ENCODE assay signal across 24 mouse cellular contexts in genomic region chr5:28046966-28047365, GRCm38 (mm10). TPM values are rescaled to one million over a fixed set of nuclear protein-coding genes. Genes with fewer than 3 reads are reported as not detected.
DNase-seq lines count a peak whose midpoint lies in the region; ATAC-seq and TF ChIP-seq lines count a peak whose summit lies in the region.
"Had no signal": no experiment of that assay in that cellular context is flagged by ENCODE, and none has a peak within 500 bp of the region (broad histone marks: within the 10 kb centered on the region; RNA-seq: fewer than 3 reads in every experiment).

No protein-coding gene starts in this region.

- no peaks in the 10 kb centered on the region for H3K36me3 ChIP-seq in heart, embryonic 10.5 days
- H3K36me3 ChIP-seq in heart, embryonic 11.5 days (ENCODE audit: control insufficient read depth, insufficient read depth, low read length) = no peaks in the 10 kb centered on the region
- H3K36me3 ChIP-seq in liver, postnatal 0 days (replicated peaks; ENCODE audit: insufficient read depth, low read length) = no peaks in the 10 kb centered on the region
- H3K36me3 ChIP-seq: forebrain, embryonic 10.5 days; heart, embryonic 13.5 days; hindbrain, embryonic 12.5 days; hindbrain, embryonic 15.5 days had no signal

- no peaks in the 10 kb centered on the region for H3K27me3 ChIP-seq in heart, embryonic 10.5 days (ENCODE audit: insufficient read depth, poor library complexity, severe bottlenecking)
- H3K27me3 ChIP-seq in heart, embryonic 11.5 days (ENCODE audit: control insufficient read depth, insufficient read depth, low read length) = no peaks in the 10 kb centered on the region
- no peaks in the 10 kb centered on the region for H3K27me3 ChIP-seq in liver, postnatal 0 days (ENCODE audit: insufficient read depth, low read length)
- H3K27me3 ChIP-seq: forebrain, embryonic 13.5 days; heart, embryonic 13.5 days; hindbrain, embryonic 12.5 days; hindbrain, embryonic 15.5 days had no signal

- no peak overlapping the region for H3K4me2 ChIP-seq in heart, embryonic 11.5 days
- no peak overlapping the region for H3K4me2 ChIP-seq in liver, postnatal 0 days (ENCODE audit: low read depth, low read length)
- H3K4me2 ChIP-seq: forebrain, embryonic 13.5 days; heart, embryonic 13.5 days; hindbrain, embryonic 12.5 days; hindbrain, embryonic 15.5 days had no signal

- H3K27ac ChIP-seq in heart, embryonic 10.5 days = no peak overlapping the region
- H3K27ac ChIP-seq in heart, embryonic 11.5 days (ENCODE audit: low read depth, low read length) = no peak overlapping the region
- no peak overlapping the region for H3K27ac ChIP-seq in liver, postnatal 0 days (ENCODE audit: low read depth)
- H3K27ac ChIP-seq: forebrain, embryonic 10.5 days; forebrain, embryonic 13.5 days; heart, embryonic 13.5 days; hindbrain, embryonic 12.5 days; hindbrain, embryonic 15.5 days had no signal

- no peak overlapping the region for H3K4me3 ChIP-seq in heart, embryonic 10.5 days
- no peak overlapping the region for H3K4me3 ChIP-seq in heart, embryonic 11.5 days (ENCODE audit: low read depth, low read length)
- no peak overlapping the region for H3K4me3 ChIP-seq in liver, postnatal 0 days (ENCODE audit: low read depth, low read length)
- H3K4me3 ChIP-seq: forebrain, embryonic 10.5 days; forebrain, embryonic 13.5 days; heart, embryonic 13.5 days; hindbrain, embryonic 12.5 days; hindbrain, embryonic 15.5 days had no signal

- H3K9ac ChIP-seq in heart, embryonic 11.5 days (ENCODE audit: low read depth, low read length) = no peak overlapping the region
- H3K9ac ChIP-seq in liver, postnatal 0 days (replicated peaks) = no peak overlapping the region
- H3K9ac ChIP-seq: forebrain, embryonic 13.5 days; heart, embryonic 13.5 days; hindbrain, embryonic 12.5 days; hindbrain, embryonic 15.5 days had no signal

- WGBS in heart, embryonic 10.5 days = 72% methylated on average over 3 of the region's 3 CpGs
- WGBS in heart, embryonic 11.5 days (ENCODE audit: insufficient replicate concordance) = 78% methylated on average over 3 of the region's 3 CpGs
- whole genome bisulfite sequencing in liver, postnatal 0 days (ENCODE audit: insufficient replicate concordance) = 79% methylated on average over 3 of the region's 3 CpGs

- ATAC-seq in heart, embryonic 11.5 days (replicated peaks; ENCODE audit: insufficient number of reproducible peaks, low FRiP score, low TSS enrichment) = no peak
- ATAC-seq in liver, postnatal 0 days = no peak
- ATAC-seq: activated CD4-positive, CD25-positive, alpha-beta regulatory T cell, adult 4 months; CD4-positive, CD25-positive, alpha-beta regulatory T cell, adult 4 months; forebrain, embryonic 13.5 days; forebrain, embryonic 16.5 days had no signal

- peaks cover 9% of the 10 kb centered on the region; the same call in 1 of the 2 replicates for H3K4me1 ChIP-seq in heart, embryonic 10.5 days
- no peaks in the 10 kb centered on the region for H3K4me1 ChIP-seq in heart, embryonic 11.5 days (ENCODE audit: control insufficient read depth, insufficient read depth, low read length)
- H3K4me1 ChIP-seq in liver, postnatal 0 days (ENCODE audit: insufficient read depth) = no peaks in the 10 kb centered on the region
- H3K4me1 ChIP-seq: forebrain, embryonic 10.5 days; forebrain, embryonic 13.5 days; hindbrain, embryonic 12.5 days; hindbrain, embryonic 15.5 days had no signal

- TF ChIP-seq EP300 in liver, postnatal 0 days (IDR thresholded peaks at IDR 0.05; ENCODE audit: low read depth) = no peak

- no peak for TF ChIP-seq CTCF in liver, postnatal 0 days (IDR thresholded peaks at IDR 0.05; ENCODE audit: low read depth)

- peak; percentile 31 for DNase-seq in heart, embryonic 10.5 days (ENCODE audit: low spot score)
- peak; percentile 10 for DNase-seq in liver, postnatal 0 days
- DNase-seq in liver (no peak), NIH3T3 (ENCODE audit: low read depth) (peak; percentile 52)
- no peak for DNase-seq in spleen, adult 18-20 months
- DNase-seq in kidney, adult 8-10 months = no peak
- DNase-seq: adrenal gland, adult 8-10 months; adrenal gland, postnatal 25 days; cerebellum, adult 11-12 months; cerebellum, adult 8-10 months; cerebellum, postnatal 10 days; cerebellum, postnatal 36 days; embryo, embryonic 11 days; gastrocnemius, postnatal 10 days; gastrocnemius, postnatal 36 days had no signal

- no peaks in the 10 kb centered on the region for H3K9me3 ChIP-seq in heart, embryonic 10.5 days
- H3K9me3 ChIP-seq in heart, embryonic 11.5 days (replicated peaks; ENCODE audit: control insufficient read depth, low read length) = 0 out of 2 replicates have a peak, but pooled peaks cover 3% of the 10 kb centered on the region
- no peaks in the 10 kb centered on the region for H3K9me3 ChIP-seq in liver, postnatal 0 days (ENCODE audit: low read length)
- H3K9me3 ChIP-seq: hindbrain, embryonic 15.5 days had no signal

RNA-seq across cellular contexts. Expression of gene Insig1, which starts 24.2 kb away (rescaled TPM):
- polyA plus RNA-seq in heart, embryonic 10.5 days (2016; fragmentation: Nextera tagmentation; extraction: Ambion mirVana) = 38.7 and 39.6 TPM in 2 replicates
- 34.6 and 37.8 TPM in 2 replicates for polyA plus RNA-seq in heart, embryonic 11.5 days (2014; fragmentation: Nextera tagmentation; extraction: Ambion mirVana)
- 36.3 and 40.3 TPM in 2 replicates for polyA plus RNA-seq in liver, postnatal 0 days (2015; fragmentation: Nextera tagmentation; extraction: Ambion mirVana)

Comparison
In these comparisons a context has a peak if more than half of its experiments do, and no peak if none do; other contexts are left out.
1. DNase-seq: peak in heart, embryonic 10.5 days (single experiment), liver, postnatal 0 days (single experiment) and NIH3T3 (single experiment); none in liver (single experiment), spleen, adult 18-20 months (0 of 2) and kidney, adult 8-10 months (0 of 2).